Mouse (Mus musculus) intestine, embryonic 16.5 days (tissue): Measurements from ENCODE around the gene Atp7b. TPM values are rescaled to one million over a fixed set of nuclear protein-coding genes. Genes with fewer than 3 reads are reported as not detected.

Experiments
- ATAC-seq: fragments of 200-750 bp; cut with Nextera tagmentation; 2 replicates; pipeline ENCODE4 v1.8.0; 2017; ENCODE audit warnings: moderate TSS enrichment, moderate library complexity
- H3K27ac ChIP-seq: fragments of 300-500 bp; sonication (generic); 2 replicates; pipeline ENCODE4 v1.5.1; 2014; ENCODE audit warnings: mild to moderate bottlenecking, low read length
- H3K27me3 ChIP-seq: fragments of 300-500 bp; sonication (generic); replicated peaks from 2 replicates; pipeline ENCODE4 v1.6.1; 2014; ENCODE audit warnings: low read length, control low read depth, mixed read lengths; ENCODE audit not compliant: control insufficient read depth, insufficient read depth
- H3K36me3 ChIP-seq: fragments of 300-500 bp; sonication (generic); 2 replicates; pipeline ENCODE4 v1.6.1; 2014; ENCODE audit warnings: low read length, control low read depth; ENCODE audit not compliant: control insufficient read depth, insufficient read depth
- H3K4me1 ChIP-seq: fragments of 300-500 bp; sonication (generic); 2 replicates; pipeline ENCODE4 v1.6.1; 2014; ENCODE audit warnings: low read length, control low read depth, mixed read lengths; ENCODE audit not compliant: control insufficient read depth, insufficient read depth
- H3K4me2 ChIP-seq: fragments of 300-500 bp; sonication (generic); 2 replicates; pipeline ENCODE4 v1.6.1; 2014; ENCODE audit warnings: low read depth, low read length, control low read depth
- H3K4me3 ChIP-seq: fragments of 300-500 bp; sonication (generic); 2 replicates; pipeline ENCODE4 v1.5.1; 2014; ENCODE audit warnings: mild to moderate bottlenecking, low read length
- H3K9ac ChIP-seq: fragments of 300-500 bp; sonication (generic); 2 replicates; pipeline ENCODE4 v1.6.1; 2014; ENCODE audit warnings: low read depth, low read length
- H3K9me3 ChIP-seq: fragments of 300-500 bp; sonication (generic); 2 replicates; pipeline ENCODE4 v1.6.1; 2016; ENCODE audit warnings: low read length, control low read depth; ENCODE audit not compliant: control insufficient read depth
- WGBS: fragments of 180-500 bp; shearing (Covaris S2); extraction: QIAGEN DNeasy Blood & Tissue Kit; methylation state at CpG from one replicate; pipeline ENCODE4 v1.1.7; 2014; 5-methylcytosine and 5-hydroxymethylcytosine counted together
- polyA plus RNA-seq: library from polyadenylated mRNA; unstranded; fragments of >200 nt; fragmentation: Nextera tagmentation; extraction: Ambion mirVana; gene quantifications from 2 replicates; pipeline ENCODE4 v1.2.1, GENCODE M21; 2015

Atp7b gene
- polyA plus RNA-seq, 1 experiment from 2014 or later, result 4.7 TPM

GRCm38 (mm10) chr8:22004750-22005522 is 55.2 kb downstream of the Atp7b start:
- Histone ChIP-seq H3K9me3 (no peaks in the 10 kb centered on the region), H3K4me1 (no peaks in the 10 kb centered on the region), H3K36me3 (no peaks in the 10 kb centered on the region), H3K4me3 (no peak overlapping the region), H3K27me3 (no peaks in the 10 kb centered on the region), H3K27ac (no peak overlapping the region), H3K4me2 (no peak overlapping the region), H3K9ac (no peak overlapping the region)
- WGBS, result 84% methylated on average over 14 of the region's 14 CpGs
- no peak for ATAC-seq

GRCm38 (mm10) chr8:21995181-21995580 is 64.9 kb downstream of the Atp7b start:
- Histone ChIP-seq H3K36me3 (no peaks in the 10 kb centered on the region), H3K27me3 (no peaks in the 10 kb centered on the region), H3K27ac (no peak overlapping the region), H3K9ac (no peak overlapping the region), H3K9me3 (no peaks in the 10 kb centered on the region), H3K4me3 (no peak overlapping the region), H3K4me1 (no peaks in the 10 kb centered on the region), H3K4me2 (no peak overlapping the region)
- 48% methylated on average over 3 of the region's 3 CpGs for WGBS
- ATAC-seq, result no peak

GRCm38 (mm10) chr8:21992184-21992583 is 67.9 kb downstream of the Atp7b start:
- WGBS, result 24% methylated on average over 6 of the region's 6 CpGs
- no peaks in the 10 kb centered on the region for H3K9me3 ChIP-seq
- no peak overlapping the region for H3K9ac ChIP-seq
- no peaks in the 10 kb centered on the region for H3K27me3 ChIP-seq
- no peak overlapping the region for H3K27ac ChIP-seq
- no peak overlapping the region for H3K4me3 ChIP-seq
- peak; percentile 67 for ATAC-seq
- H3K4me1 ChIP-seq, result no peaks in the 10 kb centered on the region
- H3K36me3 ChIP-seq, result no peaks in the 10 kb centered on the region
- no peak overlapping the region for H3K4me2 ChIP-seq

- no peaks in the 10 kb centered on the region for H3K27me3 ChIP-seq
- WGBS, result 64% methylated on average over 8 of the region's 8 CpGs
- no peak overlapping the region for H3K27ac ChIP-seq
- no peak for ATAC-seq
- no peaks in the 10 kb centered on the region for H3K4me1 ChIP-seq
- no peaks in the 10 kb centered on the region for H3K9me3 ChIP-seq
- no peak overlapping the region for H3K4me2 ChIP-seq
- H3K9ac ChIP-seq, result no peak overlapping the region
- H3K36me3 ChIP-seq, result no peaks in the 10 kb centered on the region
- no peak overlapping the region for H3K4me3 ChIP-seq
These were observed 78.3 kb downstream of the Atp7b start for GRCm38 (mm10) chr8:21981664-21982337.

- Histone ChIP-seq H3K36me3 (no peaks in the 10 kb centered on the region), H3K4me1 (no peaks in the 10 kb centered on the region), H3K27ac (no peak overlapping the region), H3K9ac (no peak overlapping the region), H3K9me3 (no peaks in the 10 kb centered on the region), H3K27me3 (no peaks in the 10 kb centered on the region), H3K4me3 (no peak overlapping the region), H3K4me2 (no peak overlapping the region)
- WGBS, result 68% methylated on average over 4 of the region's 4 CpGs
- ATAC-seq, result no peak
These were observed 81.9 kb downstream of the Atp7b start for GRCm38 (mm10) chr8:21978193-21978592.

- H3K36me3 ChIP-seq, result no peaks in the 10 kb centered on the region
- H3K4me1 ChIP-seq, result no peaks in the 10 kb centered on the region
- no peak within 1 kb of the TSS for H3K9ac ChIP-seq
- H3K4me2 ChIP-seq, result no peak within 1 kb of the TSS
- WGBS, result 79% methylated on average over 3 of the region's 3 CpGs
- H3K4me3 ChIP-seq, result no peak within 1 kb of the TSS
- H3K27ac ChIP-seq, result no peak within 1 kb of the TSS
- no peak for ATAC-seq
- no peaks in the 10 kb centered on the region for H3K9me3 ChIP-seq
- no peaks in the 10 kb centered on the region for H3K27me3 ChIP-seq
These were observed 90.6 kb downstream of the Atp7b start, which contains the start of gene Ccdc70 for GRCm38 (mm10) chr8:21969475-21969874. TSS of gene Ccdc70 (plus strand) at chr8:21969775.

- H3K9ac ChIP-seq, result no peak overlapping the region
- WGBS, result 71% methylated on average over 1 of the region's 1 CpGs
- H3K4me2 ChIP-seq, result no peak overlapping the region
- no peak overlapping the region for H3K4me3 ChIP-seq
- no peaks in the 10 kb centered on the region for H3K36me3 ChIP-seq
- no peaks in the 10 kb centered on the region for H3K27me3 ChIP-seq
- H3K9me3 ChIP-seq, result no peaks in the 10 kb centered on the region
- no peak overlapping the region for H3K27ac ChIP-seq
- H3K4me1 ChIP-seq, result no peaks in the 10 kb centered on the region
- ATAC-seq, result no peak
These were observed 93.5 kb downstream of the Atp7b start for GRCm38 (mm10) chr8:21966646-21967045.

- ATAC-seq, result no peak
- H3K27me3 ChIP-seq, result no peaks in the 10 kb centered on the region
- H3K9me3 ChIP-seq, result no peaks in the 10 kb centered on the region
- no peaks in the 10 kb centered on the region for H3K36me3 ChIP-seq
- H3K4me3 ChIP-seq, result no peak within 1 kb of the TSS
- H3K27ac ChIP-seq, result no peak within 1 kb of the TSS
- no peak within 1 kb of the TSS for H3K9ac ChIP-seq
- 91% methylated on average over 2 of the region's 2 CpGs for WGBS
- H3K4me1 ChIP-seq, result no peaks in the 10 kb centered on the region
- H3K4me2 ChIP-seq, result no peak within 1 kb of the TSS
These were observed 101.7 kb downstream of the Atp7b start, which contains the start of gene Fam90a1a for GRCm38 (mm10) chr8:21958414-21958813. TSS of gene Fam90a1a (plus strand) at chr8:21958714.

- H3K4me1 ChIP-seq, result no peaks in the 10 kb centered on the region
- H3K9ac ChIP-seq, result no peak overlapping the region
- no peak overlapping the region for H3K4me2 ChIP-seq
- no peak overlapping the region for H3K27ac ChIP-seq
- no peak for ATAC-seq
- H3K4me3 ChIP-seq, result no peak overlapping the region
- H3K9me3 ChIP-seq, result no peaks in the 10 kb centered on the region
- 76% methylated on average over 3 of the region's 3 CpGs for WGBS
- H3K36me3 ChIP-seq, result no peaks in the 10 kb centered on the region
- no peaks in the 10 kb centered on the region for H3K27me3 ChIP-seq
These were observed 103.8 kb downstream of the Atp7b start for GRCm38 (mm10) chr8:21956336-21956735.
